ENCODE assay signal across 10 mouse cellular contexts in genomic region chr9:58214519-58215180, GRCm38 (mm10). TPM values are rescaled to one million over a fixed set of nuclear protein-coding genes. Genes with fewer than 3 reads are reported as not detected.
DNase-seq lines count a peak whose midpoint lies in the region; ATAC-seq and TF ChIP-seq lines count a peak whose summit lies in the region.
"Had no signal": no experiment of that assay in that cellular context is flagged by ENCODE, and none has a peak within 500 bp of the region (broad histone marks: within the 10 kb centered on the region; RNA-seq: fewer than 3 reads in every experiment).

No protein-coding gene starts in this region.

- peak; percentile 34 for DNase-seq in embryo, embryonic 10 days (ENCODE audit: low spot score)
- no peak for DNase-seq in embryo, embryonic 9.5 days (ENCODE audit: extremely low spot score)
- DNase-seq in neural tube, embryonic 11.5 days (ENCODE audit: low spot score) = no peak
- no peak for DNase-seq in neural tube, embryonic 10.5 days (ENCODE audit: extremely low spot score, low spot score)
- peak; percentile 68 to 77 for DNase-seq in kidney, postnatal 36 days
- DNase-seq in forebrain, postnatal 0 days = no peak
- DNase-seq in MN1 (ENCODE audit: low spot score) = no peak
- DNase-seq: spleen, adult 18-20 months had no signal

- no peak for ATAC-seq in neural tube, embryonic 11.5 days (ENCODE audit: insufficient read depth, low FRiP score, low TSS enrichment)
- peak; percentile 50 for ATAC-seq in megakaryocyte-erythroid progenitor cell, adult 5-6 weeks (replicated peaks; ENCODE audit: low FRiP score, low TSS enrichment, poor library complexity, severe bottlenecking)
- ATAC-seq in forebrain, postnatal 0 days = no peak

- H3K4me3 ChIP-seq in neural tube, embryonic 11.5 days (ENCODE audit: low read depth, low read length) = no peak overlapping the region
- no peak overlapping the region for H3K4me3 ChIP-seq in forebrain, postnatal 0 days (ENCODE audit: low read depth, low read length)
- H3K4me3 ChIP-seq: hindbrain, embryonic 12.5 days had no signal

- peaks cover 14% of the 10 kb centered on the region for H3K4me1 ChIP-seq in neural tube, embryonic 11.5 days (ENCODE audit: control insufficient read depth, insufficient read depth, low read length)
- no peaks in the 10 kb centered on the region for H3K4me1 ChIP-seq in forebrain, postnatal 0 days (ENCODE audit: insufficient read depth)

- no peaks in the 10 kb centered on the region for H3K36me3 ChIP-seq in neural tube, embryonic 11.5 days (ENCODE audit: control insufficient read depth, insufficient read depth, low read length)
- no peaks in the 10 kb centered on the region; the same call in 1 of the 2 replicates for H3K36me3 ChIP-seq in forebrain, postnatal 0 days (ENCODE audit: insufficient read depth)
- H3K36me3 ChIP-seq: hindbrain, embryonic 12.5 days had no signal

- H3K4me2 ChIP-seq in neural tube, embryonic 11.5 days (ENCODE audit: low read depth) = no peak overlapping the region
- no peak overlapping the region for H3K4me2 ChIP-seq in forebrain, postnatal 0 days (ENCODE audit: low read depth)
- H3K4me2 ChIP-seq: hindbrain, embryonic 12.5 days had no signal

- H3K27me3 ChIP-seq in neural tube, embryonic 11.5 days (ENCODE audit: control insufficient read depth, insufficient read depth, low read length) = no peaks in the 10 kb centered on the region
- no peaks in the 10 kb centered on the region for H3K27me3 ChIP-seq in forebrain, postnatal 0 days (ENCODE audit: insufficient read depth, low read length)
- H3K27me3 ChIP-seq: hindbrain, embryonic 12.5 days had no signal

- H3K9ac ChIP-seq in neural tube, embryonic 11.5 days (ENCODE audit: low read length) = no peak overlapping the region
- H3K9ac ChIP-seq in forebrain, postnatal 0 days = no peak overlapping the region
- H3K9ac ChIP-seq: hindbrain, embryonic 12.5 days had no signal

- no peak for TF ChIP-seq CTCF in forebrain, postnatal 0 days (IDR thresholded peaks at IDR 0.05; ENCODE audit: low read depth)

- WGBS in neural tube, embryonic 11.5 days = 52% methylated on average over 8 of the region's 8 CpGs
- 67% methylated on average over 8 of the region's 8 CpGs for WGBS in forebrain, postnatal 0 days

- 0 out of 2 replicates have a peak overlapping the region, but pooled peaks have one; percentile 39 for H3K27ac ChIP-seq in neural tube, embryonic 11.5 days (ENCODE audit: low read depth, low read length)
- no peak overlapping the region for H3K27ac ChIP-seq in forebrain, postnatal 0 days (ENCODE audit: low read depth, low read length)
- H3K27ac ChIP-seq: hindbrain, embryonic 12.5 days had no signal

- H3K9me3 ChIP-seq in neural tube, embryonic 11.5 days (ENCODE audit: control insufficient read depth, low read length) = no peaks in the 10 kb centered on the region
- H3K9me3 ChIP-seq in forebrain, postnatal 0 days (ENCODE audit: low read length) = no peaks in the 10 kb centered on the region
- H3K9me3 ChIP-seq: hindbrain, embryonic 12.5 days had no signal

RNA-seq across cellular contexts. Expression of gene Islr2, which starts 10.5 kb away (rescaled TPM):
- polyA plus RNA-seq in neural tube, embryonic 11.5 days (2014; fragmentation: Nextera tagmentation; extraction: Ambion mirVana) = 6.3 and 9.3 TPM in 2 replicates
- 0.07 TPM in 1 of 2 replicates, not detected in the other for total RNA-seq in megakaryocyte-erythroid progenitor cell, adult 5-6 weeks (2014; fragmentation: Nextera tagmentation)
- total RNA-seq in megakaryocyte-erythroid progenitor cell, adult 5-6 weeks (2017) = not detected in 2 replicates
- 612 and 779 TPM in 2 replicates for total RNA-seq in forebrain, postnatal 0 days (2014; rRNA removed)
- polyA plus RNA-seq in forebrain, postnatal 0 days (2015; fragmentation: Nextera tagmentation; extraction: Ambion mirVana) = 54.0 and 58.3 TPM in 2 replicates

RNA-seq across cellular contexts. Expression of gene Islr, which starts 10.5 kb away (rescaled TPM):
- polyA plus RNA-seq in neural tube, embryonic 11.5 days (2014; fragmentation: Nextera tagmentation; extraction: Ambion mirVana) = 31.2 and 31.5 TPM in 2 replicates
- not detected in 2 replicates for total RNA-seq in megakaryocyte-erythroid progenitor cell, adult 5-6 weeks (2014; fragmentation: Nextera tagmentation)
- total RNA-seq in megakaryocyte-erythroid progenitor cell, adult 5-6 weeks (2017) = 0.27 TPM in 1 of 2 replicates, not detected in the other
- total RNA-seq in forebrain, postnatal 0 days (2014; rRNA removed) = 31.0 and 45.8 TPM in 2 replicates
- 27.4 and 32.2 TPM in 2 replicates for polyA plus RNA-seq in forebrain, postnatal 0 days (2015; fragmentation: Nextera tagmentation; extraction: Ambion mirVana)

RNA-seq across cellular contexts. Expression of gene Pml, which starts 34.9 kb away (rescaled TPM):
- 7.6 and 10.6 TPM in 2 replicates for polyA plus RNA-seq in neural tube, embryonic 11.5 days (2014; fragmentation: Nextera tagmentation; extraction: Ambion mirVana)
- total RNA-seq in megakaryocyte-erythroid progenitor cell, adult 5-6 weeks (2014; fragmentation: Nextera tagmentation) = 126 and 134 TPM in 2 replicates
- 34.2 and 38.1 TPM in 2 replicates for total RNA-seq in megakaryocyte-erythroid progenitor cell, adult 5-6 weeks (2017)
- 3.4 and 4.8 TPM in 2 replicates for total RNA-seq in forebrain, postnatal 0 days (2014; rRNA removed)
- 2.6 and 3.7 TPM in 2 replicates for polyA plus RNA-seq in forebrain, postnatal 0 days (2015; fragmentation: Nextera tagmentation; extraction: Ambion mirVana)

RNA-seq across cellular contexts. Expression of gene Stoml1, which starts 38.3 kb away (rescaled TPM):
- polyA plus RNA-seq in neural tube, embryonic 11.5 days (2014; fragmentation: Nextera tagmentation; extraction: Ambion mirVana) = 29.6 and 35.9 TPM in 2 replicates
- 4.7 and 17.9 TPM in 2 replicates for total RNA-seq in megakaryocyte-erythroid progenitor cell, adult 5-6 weeks (2014; fragmentation: Nextera tagmentation)
- 3.5 and 5.3 TPM in 2 replicates for total RNA-seq in megakaryocyte-erythroid progenitor cell, adult 5-6 weeks (2017)
- total RNA-seq in forebrain, postnatal 0 days (2014; rRNA removed) = 148 and 149 TPM in 2 replicates
- polyA plus RNA-seq in forebrain, postnatal 0 days (2015; fragmentation: Nextera tagmentation; extraction: Ambion mirVana) = 142 and 144 TPM in 2 replicates

Comparison
In these comparisons a context has a peak if more than half of its experiments do, and no peak if none do; other contexts are left out.
1. DNase-seq: peak in embryo, embryonic 10 days (single experiment) and kidney, postnatal 36 days (2 of 2); none in embryo, embryonic 9.5 days (single experiment), neural tube, embryonic 11.5 days (single experiment), neural tube, embryonic 10.5 days (single experiment), forebrain, postnatal 0 days (single experiment) and MN1 (single experiment).
2. RNA of gene Islr2, which starts 10.5 kb away (total RNA-seq): 612 to 779 TPM in forebrain, postnatal 0 days; 0.07 TPM in megakaryocyte-erythroid progenitor cell, adult 5-6 weeks; every median in the first group is over 100 times any median in the second.
3. RNA of gene Islr, which starts 10.5 kb away (total RNA-seq): 31.0 to 45.8 TPM in forebrain, postnatal 0 days; 0.27 TPM in megakaryocyte-erythroid progenitor cell, adult 5-6 weeks; every median in the first group is over 10 times any median in the second.